Mouse (Mus musculus) cerebral cortex, adult 2 months (tissue): ENCODE results near the gene Adamts17.

Experiments
- WGBS: fragments of 180-500 bp; shearing (Covaris S2); methylation state at CpG from one replicate; pipeline ENCODE4 v1.1.7; 2018; 5-methylcytosine and 5-hydroxymethylcytosine counted together

Gene Adamts17

DNA sequence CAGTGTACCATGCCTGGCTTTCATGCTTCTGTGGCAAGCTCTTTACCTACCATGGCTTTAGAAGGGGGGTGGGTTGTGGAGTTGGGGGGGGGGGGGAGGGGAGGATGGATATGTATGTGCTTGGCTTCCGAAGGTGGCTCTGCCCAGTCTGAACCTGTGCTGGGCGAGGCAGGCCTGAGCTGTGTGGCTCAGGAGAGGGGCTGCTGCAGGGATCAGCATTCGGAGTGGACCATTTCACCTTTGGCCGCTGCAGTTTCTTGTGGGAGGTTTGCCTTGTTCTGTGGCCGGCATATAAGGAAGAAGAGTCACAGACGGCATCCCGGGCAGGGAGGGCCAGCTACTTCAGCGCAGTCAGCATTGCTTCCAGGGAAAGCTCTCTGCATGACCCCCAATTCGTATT lies 7.8 kb downstream of the Adamts17 start:
- WGBS: 94% methylated on average over 9 of the region's 9 CpGs

DNA sequence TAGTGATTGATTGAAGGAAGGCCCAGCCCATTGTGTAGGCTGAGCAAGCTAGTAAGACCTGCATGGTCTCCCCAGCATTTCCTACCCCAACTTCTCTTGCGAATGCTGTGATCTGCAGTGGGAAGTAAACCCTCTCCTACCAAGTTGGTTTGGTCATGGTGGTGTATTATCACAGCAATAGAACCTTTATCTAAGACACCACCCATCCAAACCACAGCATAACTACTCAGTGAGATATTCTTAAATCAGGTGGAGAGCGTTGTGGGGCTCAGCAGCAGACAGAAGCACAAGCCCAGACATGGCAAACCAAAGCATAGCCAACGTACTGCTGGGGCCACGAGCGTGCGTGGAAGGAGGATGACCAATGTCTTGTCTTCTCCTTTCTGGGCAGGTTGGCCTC lies 9.8 kb downstream of the Adamts17 start:
- 97% methylated on average over 6 of the region's 6 CpGs for WGBS

DNA sequence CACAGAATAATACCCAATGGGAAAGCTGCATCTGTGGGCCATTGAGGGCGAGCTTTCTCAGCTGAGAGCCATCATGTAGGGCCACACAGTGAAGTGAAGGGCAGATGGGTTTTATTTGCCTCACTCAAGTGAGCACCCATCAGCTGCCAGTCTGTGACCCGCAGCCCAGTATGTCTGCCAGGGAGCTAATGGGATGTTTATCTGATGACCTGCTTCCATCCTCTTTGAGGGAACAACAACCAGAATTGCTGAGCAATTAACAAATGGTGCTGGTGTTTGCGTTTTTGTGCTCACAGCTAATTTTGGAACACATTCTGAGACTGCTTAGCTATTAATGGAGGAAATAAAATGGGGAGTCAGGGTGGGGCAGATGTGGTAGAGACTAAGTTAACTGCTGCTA lies 12.6 kb downstream of the Adamts17 start:
- WGBS: 67% methylated on average over 3 of the region's 3 CpGs

DNA sequence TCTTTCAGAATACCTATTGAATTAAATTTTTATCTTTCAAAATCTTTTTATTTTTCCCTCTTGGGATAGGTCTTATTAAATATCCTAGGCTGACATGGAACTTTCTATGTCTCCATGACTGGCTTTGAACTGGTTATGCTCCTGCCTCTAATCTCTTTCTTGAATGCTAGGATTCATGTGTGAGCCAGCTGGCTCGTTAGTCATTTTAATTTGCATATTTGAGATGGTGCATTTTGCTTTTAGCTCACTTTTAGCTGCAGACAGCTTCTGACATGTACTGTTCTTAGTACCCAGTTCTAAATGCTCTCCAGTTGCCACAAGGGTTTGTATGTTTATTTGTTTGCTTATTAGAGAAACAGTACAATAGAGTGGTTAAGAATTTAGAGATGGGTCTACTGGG lies 18.1 kb downstream of the Adamts17 start:
- 23% methylated on average over 1 of the region's 1 CpGs for WGBS

DNA sequence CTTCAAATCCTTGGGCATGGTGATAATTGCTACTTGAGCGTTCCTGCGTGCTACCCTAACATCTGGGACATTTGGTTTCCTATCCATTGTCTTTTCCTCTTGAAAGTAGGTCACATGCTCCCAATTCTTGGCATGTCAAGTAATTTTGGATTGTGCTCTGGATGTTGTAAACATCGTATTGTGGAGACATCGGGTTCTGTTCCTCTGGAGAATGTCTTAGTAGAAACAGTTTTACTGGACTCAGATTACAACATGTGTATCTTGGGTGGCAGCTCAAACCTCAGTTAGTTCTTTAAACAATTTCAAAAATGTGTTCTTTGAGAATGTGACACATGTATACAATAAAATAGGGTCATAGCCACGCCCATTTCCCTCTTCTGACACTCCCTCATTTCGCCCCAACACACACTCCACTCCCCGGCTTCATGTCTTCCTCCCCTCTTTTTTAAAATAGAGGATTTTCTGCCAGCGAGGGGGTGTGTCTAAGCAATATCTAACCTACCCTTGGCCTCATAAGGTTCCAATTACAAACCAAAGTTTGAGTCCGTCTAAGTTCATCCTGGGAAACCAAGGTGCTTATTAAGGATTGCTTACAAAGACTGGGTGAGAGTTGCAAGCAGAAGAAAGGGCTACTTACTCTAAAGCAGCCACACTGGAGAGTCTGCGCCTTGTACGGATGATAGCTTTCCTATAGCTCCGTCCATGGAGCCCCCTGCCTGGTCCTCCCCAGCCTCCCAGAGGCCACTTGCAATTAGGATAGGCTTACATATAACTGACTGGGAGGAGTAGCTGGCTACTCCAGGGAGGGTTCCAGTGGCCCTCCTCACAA lies 18.9 kb downstream of the Adamts17 start:
- 67% methylated on average over 12 of the region's 12 CpGs for WGBS

DNA sequence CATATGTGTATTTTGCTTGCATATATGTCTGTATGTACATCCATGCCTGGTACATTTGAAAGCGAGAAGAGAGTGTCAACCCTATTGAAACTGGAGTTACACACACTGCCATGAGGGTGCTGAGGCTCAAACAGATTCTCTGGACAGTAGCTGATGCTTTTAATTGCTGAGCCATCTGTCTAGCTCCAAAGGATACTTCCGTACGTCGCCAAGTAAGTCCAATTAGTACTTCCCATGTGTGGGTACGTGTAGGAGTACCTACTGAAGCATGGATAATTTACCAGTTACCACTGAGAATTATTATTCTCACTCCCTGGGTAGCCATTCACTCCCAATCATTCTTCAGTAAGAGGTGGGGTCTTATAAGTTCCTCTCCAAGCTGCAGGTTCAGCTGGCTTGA lies 19.7 kb downstream of the Adamts17 start:
- WGBS: 62% methylated on average over 5 of the region's 5 CpGs

DNA sequence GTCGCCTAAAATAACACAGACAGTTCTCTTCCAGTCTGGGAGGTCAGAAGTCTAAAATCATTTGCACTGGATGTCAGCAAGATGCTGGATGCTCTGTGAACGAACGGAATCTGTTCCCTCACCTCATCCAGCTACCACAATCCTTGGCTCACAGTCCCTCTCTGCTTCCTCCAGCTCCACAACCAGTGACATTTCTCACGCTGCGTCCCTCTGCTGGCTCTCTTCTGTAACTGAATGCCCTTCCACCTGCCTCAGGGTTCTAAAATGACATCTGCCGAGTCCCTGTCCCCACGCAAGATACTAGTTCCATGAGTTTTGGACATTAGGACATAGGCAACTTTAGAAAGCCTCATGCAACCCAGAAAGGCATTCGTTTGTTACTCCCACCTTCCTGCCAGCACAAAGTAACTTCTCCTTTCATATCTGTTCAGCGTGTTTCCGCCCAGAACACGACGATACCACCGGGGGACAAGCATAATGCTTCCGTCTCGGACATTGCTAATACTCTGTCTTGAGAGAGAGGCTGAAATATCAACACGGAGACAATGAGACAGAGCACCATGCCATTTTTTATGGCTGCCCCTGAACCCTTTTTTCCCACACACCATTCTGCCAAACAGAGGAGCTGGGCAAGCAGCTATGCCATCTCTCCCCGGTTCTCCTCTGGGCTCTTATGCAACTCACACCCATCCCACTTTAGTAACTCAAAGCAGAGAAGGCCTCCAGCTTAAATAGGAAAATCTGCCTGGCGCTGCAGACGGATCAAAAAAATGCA lies 27.6 kb downstream of the Adamts17 start:
- 39% methylated on average over 19 of the region's 19 CpGs for WGBS

DNA sequence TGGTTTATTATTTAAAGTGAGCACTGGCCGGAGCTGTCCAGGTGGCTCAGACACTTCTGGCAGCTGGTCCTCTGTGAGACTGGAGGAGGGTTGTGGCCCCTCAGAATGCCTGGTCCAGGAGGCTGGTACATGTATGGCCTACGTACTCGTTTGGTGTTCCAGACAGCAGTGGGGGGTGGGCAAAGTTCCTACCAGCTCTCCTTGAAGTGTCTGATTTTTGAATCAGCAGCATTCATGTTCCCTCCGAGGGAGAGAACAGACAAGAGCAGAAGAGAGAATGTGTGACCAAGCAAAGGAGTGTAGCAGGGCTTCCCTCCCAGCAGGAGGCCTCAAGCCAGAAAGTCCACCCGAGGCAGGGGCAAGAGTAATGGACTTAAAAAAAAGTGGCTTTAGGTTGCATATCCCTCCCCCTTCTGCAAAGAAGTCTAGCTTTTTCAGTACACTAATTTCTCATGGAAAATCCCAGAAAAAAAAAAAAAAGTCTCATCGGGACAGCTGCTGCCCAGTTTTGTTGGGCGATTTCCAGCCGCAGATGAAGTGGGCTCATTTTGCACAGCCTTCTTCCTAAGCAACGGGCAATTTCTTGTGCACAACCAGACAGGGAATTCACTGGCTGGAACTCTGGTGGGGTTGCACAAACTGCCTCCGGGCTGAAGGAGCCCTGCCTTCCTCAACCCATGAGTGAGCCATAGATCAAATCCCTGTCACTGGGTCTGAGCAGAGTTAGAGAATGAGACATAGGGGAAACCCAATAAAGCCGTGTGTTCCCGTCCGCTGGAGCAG lies 28.4 kb downstream of the Adamts17 start:
- 30% methylated on average over 13 of the region's 13 CpGs for WGBS

DNA sequence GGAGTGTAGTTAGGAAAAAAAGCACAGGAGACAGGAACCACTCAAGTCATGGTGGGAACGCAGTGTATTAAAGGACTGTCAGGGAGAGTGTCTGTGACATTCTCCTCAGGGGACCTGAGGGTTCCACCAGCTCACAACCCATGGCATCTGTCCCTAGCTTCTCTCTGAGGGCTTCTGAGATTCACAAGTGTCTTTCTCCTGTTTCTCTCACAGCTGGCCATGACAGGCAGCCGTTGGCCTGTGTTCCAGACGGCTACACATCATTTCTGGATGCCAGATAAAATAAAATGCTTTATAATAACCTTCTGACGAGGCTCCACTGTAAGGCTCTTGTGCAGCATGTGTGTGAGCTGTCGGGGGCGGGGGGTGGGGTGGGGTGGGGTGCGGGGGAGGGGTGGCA lies 32.0 kb downstream of the Adamts17 start:
- 51% methylated on average over 7 of the region's 7 CpGs for WGBS

DNA sequence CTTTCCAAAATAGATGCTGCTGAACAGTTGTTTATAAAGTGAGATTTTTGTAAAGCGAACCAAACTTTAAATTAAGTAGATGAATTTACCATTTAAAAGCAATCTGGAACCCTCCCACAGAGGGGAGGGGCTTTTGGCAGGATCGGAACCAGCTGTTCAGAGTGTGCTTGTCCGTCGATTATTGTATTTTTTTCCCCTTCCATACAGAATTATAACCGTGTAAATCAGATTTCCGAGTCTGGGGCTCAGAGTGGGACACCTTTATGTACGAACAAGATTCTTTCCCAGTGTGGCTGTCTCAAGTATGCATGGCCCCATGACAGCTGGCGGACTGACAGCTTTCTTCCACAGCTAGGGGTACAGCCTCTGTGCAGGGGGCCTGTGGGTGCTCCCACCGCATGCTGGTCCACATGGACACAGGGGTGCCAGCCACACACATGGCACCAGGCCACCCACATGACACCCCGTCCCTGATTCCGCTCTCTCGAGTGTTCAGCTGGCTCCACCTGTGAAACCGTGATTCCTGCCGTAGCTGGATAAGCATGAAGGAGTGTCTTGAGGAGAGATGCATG lies 32.5 kb downstream of the Adamts17 start:
- WGBS: 62% methylated on average over 14 of the region's 14 CpGs

DNA sequence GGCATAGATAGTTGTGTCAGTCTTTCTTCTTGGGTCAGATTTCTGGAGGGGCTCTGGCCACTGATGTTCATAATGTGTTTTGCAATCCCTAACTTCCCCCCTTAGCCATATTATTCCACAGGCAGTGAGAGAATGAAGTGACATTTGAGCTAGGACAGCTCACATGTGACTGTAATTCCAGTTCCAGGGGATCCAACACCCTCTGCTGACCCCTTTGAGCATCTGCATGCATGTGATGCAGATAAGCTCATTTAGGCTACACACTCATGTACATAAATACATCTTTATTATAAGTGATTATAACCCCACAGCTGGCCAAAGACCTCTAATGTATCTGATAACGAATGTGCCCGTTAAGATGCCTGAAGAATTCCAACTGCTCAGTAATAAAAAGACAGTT lies 33.7 kb downstream of the Adamts17 start:
- 79% methylated on average over 2 of the region's 2 CpGs for WGBS

DNA sequence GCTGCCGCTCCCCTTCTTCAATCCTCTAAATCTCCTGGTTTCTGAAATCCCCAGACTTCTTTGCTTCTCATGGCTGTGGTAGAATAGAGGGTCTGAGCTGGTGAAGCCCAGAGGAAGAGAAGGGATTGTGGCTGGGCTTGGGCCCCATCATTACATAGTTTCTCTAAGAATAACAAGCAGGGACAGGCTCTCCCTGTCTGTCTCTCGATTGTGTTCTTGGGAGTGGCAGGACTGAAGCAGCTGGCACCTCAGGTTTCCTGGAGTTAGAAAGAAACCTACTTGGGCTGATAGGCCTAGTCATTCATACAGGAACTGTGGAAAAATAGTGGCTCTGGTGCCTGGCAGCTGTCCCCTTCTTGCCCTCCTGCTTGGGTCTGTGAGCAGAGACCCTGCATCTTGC lies 51.9 kb downstream of the Adamts17 start:
- 84% methylated on average over 2 of the region's 2 CpGs for WGBS

DNA sequence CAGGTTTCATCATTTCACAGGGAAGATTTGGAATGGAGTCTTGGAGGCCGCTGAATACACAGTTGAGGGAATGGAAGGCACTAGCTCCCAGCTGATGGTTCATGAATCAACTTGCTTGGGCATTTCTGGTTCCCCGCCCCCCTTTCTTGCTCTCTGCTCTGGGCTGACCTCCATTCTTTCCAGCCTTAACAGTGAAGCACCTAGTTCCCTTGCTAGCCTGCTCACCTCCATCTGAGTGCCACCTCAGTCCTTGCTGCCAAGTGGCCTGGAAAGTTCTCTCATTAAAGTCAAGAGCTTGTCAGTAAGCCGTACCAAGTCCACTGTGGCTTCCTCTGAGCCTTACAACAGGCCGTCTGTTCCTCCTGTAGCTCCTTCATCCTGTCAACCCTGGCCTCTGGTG lies 52.6 kb downstream of the Adamts17 start:
- 88% methylated on average over 4 of the region's 4 CpGs for WGBS

DNA sequence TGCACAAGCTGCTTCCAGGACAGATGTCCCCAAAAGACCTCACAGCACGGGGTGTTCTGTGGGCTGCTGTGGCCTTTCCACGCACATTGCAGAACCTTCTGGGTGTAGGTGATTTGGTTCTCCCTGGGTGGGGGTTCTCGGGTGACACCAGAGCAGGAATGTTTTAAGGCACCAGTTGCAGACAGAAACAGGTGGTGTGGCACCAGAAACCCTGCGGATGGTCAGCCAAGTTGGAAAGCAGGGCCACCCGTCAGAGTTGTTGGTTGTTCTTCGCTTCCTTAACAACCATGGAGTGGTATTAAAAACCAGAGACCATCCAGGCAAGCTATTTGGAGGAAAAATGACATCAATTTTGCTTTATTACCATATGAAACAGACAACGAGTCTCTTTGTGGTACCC lies 62.8 kb downstream of the Adamts17 start:
- 77% methylated on average over 7 of the region's 7 CpGs for WGBS

DNA sequence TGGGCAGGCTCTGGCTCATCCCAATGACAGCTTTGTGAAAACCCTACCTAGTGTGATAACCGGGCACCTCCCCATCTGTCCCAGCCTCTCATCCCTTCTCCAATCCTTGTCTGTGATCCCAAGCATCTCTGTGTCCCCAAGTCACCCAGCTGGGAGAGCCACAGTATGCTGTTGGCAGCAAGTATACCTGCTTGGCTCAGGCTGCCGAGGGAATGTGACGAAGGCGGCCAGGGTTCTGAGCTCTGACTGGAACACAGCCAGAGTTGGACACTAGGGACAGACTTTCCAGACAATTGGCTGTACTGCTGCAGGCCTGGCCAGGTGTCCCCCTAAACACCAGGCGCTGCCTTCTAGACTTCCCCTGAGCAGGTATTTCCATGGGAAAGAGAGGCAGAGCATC lies 63.5 kb downstream of the Adamts17 start:
- WGBS: 48% methylated on average over 5 of the region's 5 CpGs

DNA sequence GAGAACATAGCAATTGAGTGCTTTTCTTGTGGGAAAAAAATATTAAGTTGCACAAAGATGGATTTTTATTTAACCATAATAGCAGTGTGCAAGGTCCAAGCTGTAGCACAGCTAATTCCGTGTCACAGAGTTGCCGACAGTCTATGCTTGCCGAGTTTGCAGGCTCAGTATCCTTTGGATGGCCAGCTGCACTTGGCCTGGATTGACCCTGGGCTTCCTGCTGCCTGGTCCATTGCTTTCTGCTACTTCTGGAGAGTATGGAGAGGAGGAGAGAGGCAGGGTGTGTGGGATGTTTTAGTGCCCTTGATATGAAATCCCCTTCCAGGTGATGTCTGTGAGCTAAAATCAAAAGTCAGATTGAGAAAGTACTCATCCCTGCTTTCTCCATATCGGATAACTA lies 66.4 kb downstream of the Adamts17 start:
- WGBS: 82% methylated on average over 4 of the region's 4 CpGs

DNA sequence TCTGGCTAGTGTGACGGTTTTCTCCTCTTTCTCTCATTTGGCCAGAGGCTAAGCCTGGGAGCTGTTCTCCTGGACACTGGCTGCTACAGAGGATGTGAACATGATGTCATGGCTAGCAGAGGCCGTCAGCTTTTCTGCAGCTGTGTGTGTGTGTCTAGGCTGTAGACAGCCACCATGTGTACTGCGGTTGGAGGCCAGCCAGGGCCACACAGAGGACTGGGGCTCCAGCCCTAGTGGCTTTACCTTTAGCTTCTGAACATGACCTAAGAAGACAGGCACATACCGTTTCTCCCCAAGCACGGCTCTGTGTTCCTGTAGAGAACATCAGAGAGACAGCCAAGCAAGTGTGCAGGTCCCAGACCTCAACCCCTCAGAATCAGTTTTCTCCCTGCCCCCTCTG lies 73.3 kb downstream of the Adamts17 start:
- 55% methylated on average over 5 of the region's 5 CpGs for WGBS

DNA sequence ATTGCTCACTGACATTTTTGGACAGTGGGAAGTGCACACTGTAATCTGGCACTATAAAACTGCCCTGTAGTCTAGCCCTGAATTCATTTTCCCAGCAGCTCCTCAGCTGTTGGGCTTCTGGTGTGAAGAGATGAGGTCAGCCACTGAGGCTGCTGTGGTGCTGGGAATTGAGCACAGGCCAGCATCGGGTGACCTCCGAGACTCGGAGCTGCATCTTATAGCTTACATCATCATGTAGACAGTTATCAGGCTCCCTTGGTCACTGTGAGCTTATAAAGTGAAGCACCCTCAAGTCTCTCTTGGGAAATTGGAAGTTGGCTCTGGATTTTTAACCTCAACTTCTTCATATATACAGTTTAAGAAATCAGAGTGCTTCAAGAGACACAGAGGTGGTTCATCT lies 84.1 kb downstream of the Adamts17 start:
- WGBS: 96% methylated on average over 3 of the region's 3 CpGs

DNA sequence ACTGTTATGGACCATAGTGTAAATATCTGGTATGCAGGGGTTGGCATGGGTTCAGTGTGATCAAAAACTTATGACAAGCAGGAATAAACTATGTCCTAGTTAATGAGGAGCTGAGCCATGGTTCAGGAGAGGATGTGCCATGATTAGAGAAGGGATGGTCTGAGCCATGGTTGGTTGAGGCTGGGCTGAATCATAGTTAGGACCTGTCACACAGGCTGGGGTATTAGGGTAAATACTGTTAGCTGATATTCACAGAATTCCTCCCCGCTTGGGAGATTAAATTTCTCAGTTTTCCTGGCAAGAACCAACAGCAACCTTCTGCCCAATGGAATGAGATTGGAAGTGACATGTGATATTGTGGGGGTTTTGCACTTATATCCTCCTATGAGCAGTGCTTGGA lies 84.6 kb downstream of the Adamts17 start:
- 94% methylated on average over 1 of the region's 1 CpGs for WGBS

DNA sequence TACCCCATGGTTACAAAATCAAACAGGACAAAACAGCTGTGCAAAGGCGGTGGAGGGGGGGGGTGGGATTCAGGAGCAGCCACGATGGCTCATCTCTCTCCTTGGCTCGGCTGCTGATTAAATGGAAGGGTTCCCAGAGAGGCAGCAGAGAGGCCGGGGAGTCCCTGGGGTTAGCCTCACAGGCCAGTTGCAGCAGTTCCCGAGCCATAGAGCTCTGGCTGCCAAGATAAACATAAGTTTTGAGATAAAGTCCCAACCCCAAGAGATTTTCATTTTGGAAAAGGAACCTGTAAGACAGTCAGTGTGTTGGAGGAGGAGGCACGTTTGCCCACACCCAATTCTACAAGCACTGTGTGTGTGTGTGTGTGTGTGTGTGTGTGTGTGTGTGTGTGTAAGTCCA lies 89.7 kb downstream of the Adamts17 start:
- 53% methylated on average over 6 of the region's 6 CpGs for WGBS

DNA sequence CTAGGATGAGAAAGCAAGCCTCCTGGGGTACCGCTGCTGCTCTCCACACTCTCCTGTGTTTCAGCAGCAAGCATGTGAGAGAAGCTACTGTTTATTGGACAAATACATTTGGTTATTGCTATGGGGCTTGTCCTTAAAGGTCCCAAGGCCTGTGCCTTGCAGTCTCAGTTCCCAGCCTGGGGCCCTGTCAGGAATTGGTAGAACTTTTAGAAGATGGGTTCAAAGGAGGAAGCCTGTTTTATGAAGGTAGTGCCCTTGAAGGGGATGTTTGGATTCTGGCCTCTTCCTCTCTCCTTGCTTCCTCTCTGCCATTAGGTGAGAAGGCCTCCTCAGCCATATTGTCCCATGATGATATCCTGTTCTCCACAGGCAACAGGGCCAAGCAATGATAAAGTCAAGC lies 91.8 kb downstream of the Adamts17 start:
- 100% methylated on average over 1 of the region's 1 CpGs for WGBS

DNA sequence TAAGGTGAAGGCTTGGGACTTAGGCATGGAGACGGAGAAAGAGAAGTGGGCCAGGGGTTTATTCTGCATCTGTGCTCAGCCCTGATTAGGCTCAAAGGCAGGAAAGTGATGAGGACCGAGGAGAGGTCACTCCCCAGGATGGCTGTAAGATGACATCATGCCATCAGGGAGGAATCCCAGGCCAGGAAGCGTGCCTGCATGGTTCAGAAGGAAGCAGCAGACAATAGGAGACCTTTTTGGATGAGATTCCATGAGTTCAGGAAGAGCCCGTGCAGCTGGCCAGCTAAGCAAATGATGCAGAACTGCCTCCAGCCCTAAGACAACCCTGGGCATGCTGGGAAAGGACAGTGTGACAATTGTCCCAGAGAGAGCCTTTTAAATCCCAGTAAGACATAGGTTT lies 93.7 kb downstream of the Adamts17 start:
- WGBS: 58% methylated on average over 4 of the region's 4 CpGs
